In genomic region chr2:116216418-116216817, GRCm38 (mm10) we compare ENCODE assay signal across 9 mouse cellular contexts.
DNase-seq lines count a peak whose midpoint lies in the region; ATAC-seq and TF ChIP-seq lines count a peak whose summit lies in the region.
"Had no signal": no experiment of that assay in that cellular context is flagged by ENCODE, and none has a peak within 500 bp of the region (broad histone marks: within the 10 kb centered on the region; RNA-seq: fewer than 3 reads in every experiment).

No protein-coding gene starts in this region.

- WGBS in kidney, adult 2 months = 80% methylated on average over 7 of the region's 7 CpGs
- WGBS in kidney, embryonic 14.5 days = 73% methylated on average over 7 of the region's 7 CpGs
- WGBS in forebrain, embryonic 12.5 days = 76% methylated on average over 7 of the region's 7 CpGs

- no peak overlapping the region for H3K9ac ChIP-seq in kidney, embryonic 14.5 days (ENCODE audit: low read depth, low read length)
- no peak overlapping the region for H3K9ac ChIP-seq in forebrain, embryonic 12.5 days
- H3K9ac ChIP-seq: embryonic facial prominence, embryonic 13.5 days; limb, embryonic 15.5 days had no signal

- no peak overlapping the region for H3ac ChIP-seq in C2C12 (ENCODE audit: control insufficient read depth, insufficient read length, low read depth)

- DNase-seq in kidney, adult 2 months = peak; percentile 23
- DNase-seq in R1 (ENCODE audit: low read depth, low spot score) = peak; percentile 60
- DNase-seq in kidney, postnatal 25 days = peak; percentile 33 to 45
- DNase-seq in thymus, adult 18-20 months = no peak

- H3K27ac ChIP-seq in kidney, adult 2 months (ENCODE audit: insufficient read depth, low read depth, low read length) = no peak overlapping the region
- H3K27ac ChIP-seq in kidney, embryonic 14.5 days (ENCODE audit: low read depth, low read length) = no peak overlapping the region
- no peak overlapping the region for H3K27ac ChIP-seq in forebrain, embryonic 12.5 days
- H3K27ac ChIP-seq: embryonic facial prominence, embryonic 13.5 days; limb, embryonic 15.5 days had no signal

- no peaks in the 10 kb centered on the region for H3K79me3 ChIP-seq in C2C12 (ENCODE audit: low read depth)

- H3K4me3 ChIP-seq in kidney, adult 2 months (ENCODE audit: insufficient read depth, low read depth, low read length) = no peak overlapping the region
- H3K4me3 ChIP-seq in kidney, embryonic 14.5 days (ENCODE audit: low read length) = no peak overlapping the region
- no peak overlapping the region for H3K4me3 ChIP-seq in C2C12 (ENCODE audit: insufficient read depth, poor library complexity, severe bottlenecking)
- H3K4me3 ChIP-seq in forebrain, embryonic 12.5 days (replicated peaks) = no peak overlapping the region
- H3K4me3 ChIP-seq: embryonic facial prominence, embryonic 13.5 days; limb, embryonic 15.5 days had no signal

- no peaks in the 10 kb centered on the region for H3K79me2 ChIP-seq in C2C12 (ENCODE audit: control insufficient read depth, insufficient read depth)

- no peaks in the 10 kb centered on the region for H3K4me1 ChIP-seq in kidney, adult 2 months (ENCODE audit: control insufficient read depth, insufficient read depth, low read length)
- H3K4me1 ChIP-seq in kidney, embryonic 14.5 days (ENCODE audit: control insufficient read depth, insufficient read depth, low read length) = no peaks in the 10 kb centered on the region
- H3K4me1 ChIP-seq in forebrain, embryonic 12.5 days = no peaks in the 10 kb centered on the region
- H3K4me1 ChIP-seq: embryonic facial prominence, embryonic 13.5 days; limb, embryonic 15.5 days had no signal

- H3K9me3 ChIP-seq in kidney, embryonic 14.5 days (ENCODE audit: control insufficient read depth, low read length) = no peaks in the 10 kb centered on the region
- no peaks in the 10 kb centered on the region for H3K9me3 ChIP-seq in forebrain, embryonic 12.5 days
- H3K9me3 ChIP-seq: embryonic facial prominence, embryonic 13.5 days; limb, embryonic 15.5 days had no signal

- no peak overlapping the region for H3K4me2 ChIP-seq in kidney, embryonic 14.5 days (replicated peaks; ENCODE audit: low read depth, low read length)
- H3K4me2 ChIP-seq in forebrain, embryonic 12.5 days = no peak overlapping the region
- H3K4me2 ChIP-seq: embryonic facial prominence, embryonic 13.5 days; limb, embryonic 15.5 days had no signal

- peak; percentile 63 for TF ChIP-seq CTCF in kidney, adult 2 months (conservative IDR thresholded peaks at IDR 0.05; ENCODE audit: insufficient read depth, insufficient read length, low read depth, low read length)
- peak; percentile 22 for TF ChIP-seq CTCF in C2C12 (IDR thresholded peaks at IDR 0.05; ENCODE audit: control insufficient read depth, insufficient read depth, insufficient read length)

- no peaks in the 10 kb centered on the region for H3K27me3 ChIP-seq in kidney, adult 2 months (replicated peaks; ENCODE audit: control insufficient read depth, insufficient read depth, low read length)
- H3K27me3 ChIP-seq in kidney, embryonic 14.5 days (ENCODE audit: control insufficient read depth, insufficient read depth, low read length) = no peaks in the 10 kb centered on the region
- no peaks in the 10 kb centered on the region for H3K27me3 ChIP-seq in C2C12 (ENCODE audit: control insufficient read depth, insufficient read depth, insufficient read length)
- no peaks in the 10 kb centered on the region for H3K27me3 ChIP-seq in forebrain, embryonic 12.5 days
- H3K27me3 ChIP-seq: embryonic facial prominence, embryonic 13.5 days; limb, embryonic 15.5 days had no signal

- no peak for TF ChIP-seq POLR2A in kidney, adult 2 months (IDR thresholded peaks at IDR 0.05; ENCODE audit: low read depth, low read length)

- ATAC-seq in kidney, embryonic 14.5 days (ENCODE audit: low FRiP score, low TSS enrichment) = no peak
- ATAC-seq in forebrain, embryonic 12.5 days (ENCODE audit: low FRiP score) = no peak

- H3K36me3 ChIP-seq in kidney, adult 2 months (ENCODE audit: control insufficient read depth, insufficient read depth, low read length) = no peaks in the 10 kb centered on the region
- H3K36me3 ChIP-seq in kidney, embryonic 14.5 days (ENCODE audit: control insufficient read depth, insufficient read depth, low read length) = no peaks in the 10 kb centered on the region
- H3K36me3 ChIP-seq in C2C12 (ENCODE audit: control insufficient read depth, insufficient read depth) = no peaks in the 10 kb centered on the region
- no peaks in the 10 kb centered on the region for H3K36me3 ChIP-seq in forebrain, embryonic 12.5 days (replicated peaks)
- H3K36me3 ChIP-seq: embryonic facial prominence, embryonic 13.5 days; limb, embryonic 15.5 days had no signal

TF ChIP-seq in C2C12, 6 proteins besides CTCF, POLR2A, EP300 and RAD21:
- TF ChIP-seq FOSL1 (IDR thresholded peaks at IDR 0.05; ENCODE audit: insufficient read depth, low read length, poor library complexity, severe bottlenecking) = no peak
- TF ChIP-seq MYOG (IDR thresholded peaks at IDR 0.05; ENCODE audit: control insufficient read depth, extremely low read depth, insufficient read length) = no peak
- no peak for TF ChIP-seq MAX (IDR thresholded peaks at IDR 0.05)
- no peak for TF ChIP-seq CEBPB (IDR thresholded peaks at IDR 0.05; ENCODE audit: low read depth)
- TF ChIP-seq USF1 (IDR thresholded peaks at IDR 0.05; ENCODE audit: low read depth) = no peak
- TF ChIP-seq MYOD1 (IDR thresholded peaks at IDR 0.05; ENCODE audit: control insufficient read depth, insufficient read length, low read depth) = no peak

Comparison
In these comparisons a context has a peak if more than half of its experiments do, and no peak if none do; other contexts are left out.
1. DNase-seq: peak in kidney, adult 2 months (single experiment), R1 (single experiment) and kidney, postnatal 25 days (2 of 2); none in thymus, adult 18-20 months (0 of 2).